Comparison of ENCODE assay signal across 8 mouse cellular contexts in genomic region chr11:117174098-117174892, GRCm38 (mm10). TPM values are rescaled to one million over a fixed set of nuclear protein-coding genes. Genes with fewer than 3 reads are reported as not detected.
DNase-seq lines count a peak whose midpoint lies in the region; ATAC-seq lines count a peak whose summit lies in the region.

No protein-coding gene starts in this region.

- peak overlapping the region; percentile 44 for H3K9ac ChIP-seq in kidney, embryonic 14.5 days (ENCODE audit: low read depth, low read length)
- peak overlapping the region; percentile 39 for H3K9ac ChIP-seq in embryonic facial prominence, embryonic 11.5 days (replicated peaks; ENCODE audit: low read length)
- H3K9ac ChIP-seq in intestine, embryonic 14.5 days (ENCODE audit: low read length), result peak overlapping the region; percentile 23; the same call in 1 of the 2 replicates
- H3K9ac ChIP-seq in midbrain, embryonic 14.5 days (replicated peaks; ENCODE audit: low read length), result no peak overlapping the region

- intact Hi-C loops in left cerebral cortex, postnatal 10 days (cut with DNase I), result loop anchor here (10.0 kb wide), 1 partner anchor 259 kb away; the partner anchor contains the start of gene Mgat5b

- no peaks in the 10 kb centered on the region for H3K9me3 ChIP-seq in kidney, embryonic 14.5 days (ENCODE audit: control insufficient read depth, low read length)
- no peaks in the 10 kb centered on the region for H3K9me3 ChIP-seq in embryonic facial prominence, embryonic 11.5 days (replicated peaks; ENCODE audit: control insufficient read depth, low read length)
- H3K9me3 ChIP-seq in intestine, embryonic 14.5 days (ENCODE audit: control insufficient read depth, low read length), result no peaks in the 10 kb centered on the region
- no peaks in the 10 kb centered on the region for H3K9me3 ChIP-seq in midbrain, embryonic 14.5 days (ENCODE audit: control insufficient read depth, low read length)

- WGBS in kidney, embryonic 14.5 days, result 29% methylated on average over 18 of the region's 18 CpGs
- WGBS in embryonic facial prominence, embryonic 11.5 days, result 37% methylated on average over 18 of the region's 18 CpGs
- 29% methylated on average over 18 of the region's 18 CpGs for WGBS in intestine, embryonic 14.5 days
- WGBS in midbrain, embryonic 14.5 days, result 45% methylated on average over 18 of the region's 18 CpGs

- 0 out of 2 replicates have a peak, but pooled peaks have one; percentile 24 for ATAC-seq in kidney, embryonic 14.5 days (ENCODE audit: low FRiP score, low TSS enrichment)
- ATAC-seq in embryonic facial prominence, embryonic 11.5 days (replicated peaks; ENCODE audit: insufficient number of reproducible peaks, low FRiP score, low TSS enrichment, low read depth), result no peak
- ATAC-seq in intestine, embryonic 14.5 days (replicated peaks; ENCODE audit: low FRiP score, low TSS enrichment, low read depth), result 0 out of 2 replicates have a peak, but pooled peaks have one; percentile 34
- ATAC-seq in midbrain, embryonic 14.5 days (ENCODE audit: low FRiP score, low TSS enrichment), result no peak

- peak overlapping the region; percentile 46 for H3K4me2 ChIP-seq in kidney, embryonic 14.5 days (replicated peaks; ENCODE audit: low read depth, low read length)
- peak overlapping the region; percentile 38 for H3K4me2 ChIP-seq in embryonic facial prominence, embryonic 11.5 days (ENCODE audit: low read depth, low read length)
- peak overlapping the region; percentile 50 for H3K4me2 ChIP-seq in intestine, embryonic 14.5 days (ENCODE audit: low read length)
- H3K4me2 ChIP-seq in midbrain, embryonic 14.5 days (ENCODE audit: low read length), result peak overlapping the region; percentile 34

- H3K27ac ChIP-seq in kidney, embryonic 14.5 days (ENCODE audit: low read depth, low read length), result peak overlapping the region; percentile 86
- peak overlapping the region; percentile 56; the same call in 1 of the 2 replicates for H3K27ac ChIP-seq in embryonic facial prominence, embryonic 11.5 days (replicated peaks; ENCODE audit: low read depth, low read length)
- H3K27ac ChIP-seq in intestine, embryonic 14.5 days (ENCODE audit: low read depth), result peak overlapping the region; percentile 85
- H3K27ac ChIP-seq in midbrain, embryonic 14.5 days (replicated peaks; ENCODE audit: low read depth, low read length), result 0 out of 2 replicates have a peak overlapping the region, but pooled peaks have one; percentile 20

- H3K4me1 ChIP-seq in kidney, embryonic 14.5 days (ENCODE audit: control insufficient read depth, insufficient read depth, low read length), result peaks cover 26% of the 10 kb centered on the region
- no peaks in the 10 kb centered on the region for H3K4me1 ChIP-seq in embryonic facial prominence, embryonic 11.5 days (ENCODE audit: control insufficient read depth, insufficient read depth, low read length)
- H3K4me1 ChIP-seq in intestine, embryonic 14.5 days (replicated peaks; ENCODE audit: control insufficient read depth, insufficient read depth, low read length), result no peaks in the 10 kb centered on the region; the same call in 1 of the 2 replicates
- H3K4me1 ChIP-seq in midbrain, embryonic 14.5 days (ENCODE audit: control insufficient read depth, insufficient read depth, low read length), result peaks cover 10% of the 10 kb centered on the region; the same call in 1 of the 2 replicates

- no peaks in the 10 kb centered on the region for H3K27me3 ChIP-seq in kidney, embryonic 14.5 days (ENCODE audit: control insufficient read depth, insufficient read depth, low read length)
- H3K27me3 ChIP-seq in embryonic facial prominence, embryonic 11.5 days (ENCODE audit: control insufficient read depth, insufficient read depth, low read length), result no peaks in the 10 kb centered on the region
- H3K27me3 ChIP-seq in intestine, embryonic 14.5 days (replicated peaks; ENCODE audit: control insufficient read depth, insufficient read depth, low read length), result no peaks in the 10 kb centered on the region
- H3K27me3 ChIP-seq in midbrain, embryonic 14.5 days (ENCODE audit: control insufficient read depth, insufficient read depth, low read length), result no peaks in the 10 kb centered on the region

- H3K4me3 ChIP-seq in kidney, embryonic 14.5 days (ENCODE audit: low read length), result peak overlapping the region; percentile 29
- peak overlapping the region; percentile 12; the same call in 1 of the 2 replicates for H3K4me3 ChIP-seq in embryonic facial prominence, embryonic 11.5 days (ENCODE audit: low read depth, low read length)
- peak overlapping the region; percentile 27 for H3K4me3 ChIP-seq in intestine, embryonic 14.5 days (ENCODE audit: low read depth, low read length)
- H3K4me3 ChIP-seq in midbrain, embryonic 14.5 days (replicated peaks; ENCODE audit: low read depth, low read length), result no peak overlapping the region

- no peaks in the 10 kb centered on the region for H3K36me3 ChIP-seq in kidney, embryonic 14.5 days (ENCODE audit: control insufficient read depth, insufficient read depth, low read length)
- H3K36me3 ChIP-seq in embryonic facial prominence, embryonic 11.5 days (replicated peaks; ENCODE audit: control insufficient read depth, insufficient read depth, low read depth, low read length), result no peaks in the 10 kb centered on the region
- no peaks in the 10 kb centered on the region for H3K36me3 ChIP-seq in intestine, embryonic 14.5 days (ENCODE audit: control insufficient read depth, insufficient read depth, low read length)
- H3K36me3 ChIP-seq in midbrain, embryonic 14.5 days (ENCODE audit: control insufficient read depth, insufficient read depth, low read length), result no peaks in the 10 kb centered on the region

- DNase-seq in kidney, adult 18-20 months, result no peak
- DNase-seq in embryonic facial prominence, embryonic 11.5 days (ENCODE audit: low spot score), result peak; percentile 31
- peak; percentile 77 for DNase-seq in intestine, embryonic 14.5 days (ENCODE audit: low spot score)
- DNase-seq in midbrain, embryonic 14.5 days, result no peak
- DNase-seq in urinary bladder, postnatal 25 days (ENCODE audit: low spot score), result no peak
- DNase-seq in left cerebral cortex, adult 11 months (ENCODE audit: low spot score), result no peak
- DNase-seq in left cerebral cortex, postnatal 10 days (ENCODE audit: extremely low spot score in 1 of 2, low spot score in 2 of 2), result no peak

RNA-seq across cellular contexts. Expression of gene Sept9, which starts 25.2 kb away (rescaled TPM):
- polyA plus RNA-seq in kidney, embryonic 14.5 days (2014; fragmentation: Nextera tagmentation; extraction: Ambion mirVana), result 96.6 and 104 TPM in 2 replicates
- polyA plus RNA-seq in embryonic facial prominence, embryonic 11.5 days (2014; fragmentation: Nextera tagmentation; extraction: Ambion mirVana), result 182 TPM in 2 replicates
- 142 and 143 TPM in 2 replicates for polyA plus RNA-seq in intestine, embryonic 14.5 days (2014; fragmentation: Nextera tagmentation; extraction: Ambion mirVana)
- polyA plus RNA-seq in midbrain, embryonic 14.5 days (2014; fragmentation: Nextera tagmentation; extraction: Ambion mirVana), result 91.8 and 97.4 TPM in 2 replicates
- 10 to 100 TPM; 65.0 to 69.0 TPM for total RNA-seq in left cerebral cortex, postnatal 10 days (2021)

RNA-seq across cellular contexts. Expression of gene Sec14l1, which starts 59.3 kb away (rescaled TPM):
- polyA plus RNA-seq in kidney, embryonic 14.5 days (2014; fragmentation: Nextera tagmentation; extraction: Ambion mirVana), result 30.2 and 36.5 TPM in 2 replicates
- polyA plus RNA-seq in embryonic facial prominence, embryonic 11.5 days (2014; fragmentation: Nextera tagmentation; extraction: Ambion mirVana), result 25.4 and 28.3 TPM in 2 replicates
- 22.3 and 23.6 TPM in 2 replicates for polyA plus RNA-seq in intestine, embryonic 14.5 days (2014; fragmentation: Nextera tagmentation; extraction: Ambion mirVana)
- polyA plus RNA-seq in midbrain, embryonic 14.5 days (2014; fragmentation: Nextera tagmentation; extraction: Ambion mirVana), result 48.7 and 58.1 TPM in 2 replicates
- 100 to 1,000 TPM; 144 to 145 TPM for total RNA-seq in left cerebral cortex, postnatal 10 days (2021)

Comparison
In these comparisons a context has a peak if more than half of its experiments do, and no peak if none do; other contexts are left out.
1. ATAC-seq: peak in kidney, embryonic 14.5 days (single experiment) and intestine, embryonic 14.5 days (single experiment); none in embryonic facial prominence, embryonic 11.5 days (single experiment) and midbrain, embryonic 14.5 days (single experiment).
2. H3K27ac ChIP-seq: peak in every context shown above with its lines; median percentile 86 in kidney, embryonic 14.5 days; 85 in intestine, embryonic 14.5 days; 56 in embryonic facial prominence, embryonic 11.5 days; 20 in midbrain, embryonic 14.5 days.
3. DNase-seq: peak in embryonic facial prominence, embryonic 11.5 days (single experiment) and intestine, embryonic 14.5 days (single experiment); none in kidney, adult 18-20 months (single experiment), midbrain, embryonic 14.5 days (single experiment), urinary bladder, postnatal 25 days (single experiment), left cerebral cortex, adult 11 months (single experiment) and left cerebral cortex, postnatal 10 days (0 of 2).
4. Peak in every context shown above with its lines, with median percentiles within 50 percentile points of each other: H3K4me2 ChIP-seq.